Mouse (Mus musculus) frontal cortex, postnatal 14 days (tissue): ENCODE measurements around the gene Axin1.
"Not testable (repeated sequence)": the region's sequence is repeated elsewhere in the genome, so short reads cannot be mapped to it uniquely, and the experiment has no call there.

ENCODE experiments used
- DNase-seq, 2 experiments: peaks; one replicate each; pipeline ENCODE4 v3.0.0; 2022; ENCODE audit warnings: low spot score in 2 of 2

Gene Axin1

DNA sequence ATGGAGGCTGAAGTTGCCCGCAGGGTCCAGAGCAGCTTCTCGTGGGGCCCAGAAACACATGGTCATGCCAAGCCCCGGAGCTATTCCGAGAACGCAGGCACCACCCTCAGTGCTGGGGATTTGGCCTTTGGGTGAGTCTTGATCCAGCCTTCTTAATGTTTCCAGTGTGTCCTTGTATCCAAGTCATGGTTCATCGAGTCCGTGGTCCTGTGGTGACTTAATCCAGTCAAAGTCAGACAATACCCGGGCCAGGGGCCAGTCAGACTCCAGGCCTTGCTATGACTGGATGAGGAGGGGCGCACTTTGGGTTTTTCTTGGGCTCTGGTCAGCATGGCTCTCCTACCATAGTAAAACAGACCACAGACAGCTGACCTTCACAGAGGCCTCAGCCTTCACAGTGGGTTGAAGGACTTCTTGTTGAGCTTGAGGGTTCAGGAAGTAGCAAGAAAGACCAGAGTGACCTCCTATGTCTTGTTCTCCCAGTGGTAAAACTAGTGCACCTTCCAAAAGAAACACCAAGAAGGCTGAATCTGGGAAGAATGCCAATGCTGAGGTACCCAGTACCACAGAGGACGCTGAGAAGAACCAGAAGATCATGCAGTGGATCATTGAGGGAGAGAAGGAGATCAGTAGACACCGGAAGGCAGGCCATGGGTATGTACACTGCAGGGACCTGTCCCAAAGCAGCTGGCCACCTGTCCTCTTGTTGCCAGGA, 49.8 kb downstream of the Axin1 start:
- DNase-seq = no peak

DNA sequence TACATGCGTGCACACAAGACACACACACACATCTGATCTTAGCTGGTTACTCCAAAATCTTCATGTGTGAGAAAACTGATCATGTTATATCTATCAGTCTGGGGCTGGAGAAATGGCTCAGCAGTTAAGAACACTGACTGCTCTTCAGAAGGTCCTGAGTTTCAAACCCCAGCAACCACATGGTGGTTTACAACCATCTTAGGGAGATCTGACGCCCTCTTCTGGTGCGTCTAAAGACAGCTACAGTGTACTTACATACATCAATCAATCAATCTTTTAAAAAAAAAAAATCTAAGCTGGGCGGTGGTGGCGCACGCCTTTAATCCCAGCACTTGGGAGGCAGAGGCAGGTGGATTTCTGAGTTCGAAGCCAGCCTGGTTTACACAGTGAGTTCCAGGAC, 53.0 kb downstream of the Axin1 start:
- DNase-seq = not testable (repeated sequence)

DNA sequence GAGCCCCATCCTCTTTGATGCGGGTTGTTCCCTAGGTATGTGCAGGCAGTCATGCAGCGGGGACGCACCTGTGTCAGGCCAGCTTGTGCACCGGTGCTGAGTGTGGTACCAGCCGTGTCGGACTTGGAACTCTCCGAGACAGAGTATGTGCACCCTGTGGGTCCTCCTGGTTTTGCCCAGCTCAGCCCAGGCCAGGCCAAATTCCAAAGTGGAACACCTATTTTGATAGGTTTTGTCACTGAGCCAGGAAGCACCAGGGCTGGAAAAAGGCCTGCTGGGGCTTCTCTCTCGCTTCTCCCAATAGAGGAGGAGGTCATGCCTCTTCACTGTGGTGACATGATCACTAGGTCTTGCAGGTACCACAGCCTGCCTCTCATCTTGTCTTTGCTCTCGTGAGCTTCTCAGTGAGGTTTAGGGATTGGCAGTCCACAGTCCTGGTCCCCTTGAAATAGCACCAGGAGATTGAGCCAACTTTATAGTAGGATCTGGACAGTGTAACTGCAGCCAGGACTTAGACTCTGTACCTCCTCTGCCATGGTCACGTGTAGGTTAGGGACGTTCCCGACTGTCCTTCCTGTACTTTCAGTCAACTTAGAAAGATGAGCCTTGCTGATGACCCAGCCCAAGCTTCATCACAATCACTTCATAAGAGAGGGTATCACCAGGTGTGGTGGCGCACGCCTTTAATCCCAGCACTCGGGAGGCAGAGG, 54.1 kb downstream of the Axin1 start:
- no peak for DNase-seq

DNA sequence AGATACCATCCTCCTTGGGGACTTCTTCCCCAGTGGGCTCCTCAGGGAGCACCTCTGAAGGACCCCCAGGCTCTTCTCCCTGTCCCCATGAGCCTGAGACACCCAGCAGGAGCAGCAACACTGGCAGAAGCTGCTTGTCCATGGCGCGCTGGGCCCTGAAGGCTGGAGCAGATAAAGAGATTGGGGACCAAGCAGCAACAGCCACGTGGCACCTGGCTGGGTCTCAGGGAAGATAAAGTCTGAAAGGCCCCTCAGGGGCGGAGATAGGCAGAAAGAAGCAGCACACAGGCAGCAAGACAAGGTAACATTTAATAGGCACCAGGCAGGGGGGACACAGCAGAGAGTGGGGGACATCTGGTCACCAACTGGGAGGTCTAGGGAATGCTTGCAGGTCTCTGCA, 60.4 kb downstream of the Axin1 start, which contains the start of gene Pdia2:
Gene Pdia2 (minus strand): TSS at position 196 of the 400 bp plus-strand sequence.
- no peak for DNase-seq

DNA sequence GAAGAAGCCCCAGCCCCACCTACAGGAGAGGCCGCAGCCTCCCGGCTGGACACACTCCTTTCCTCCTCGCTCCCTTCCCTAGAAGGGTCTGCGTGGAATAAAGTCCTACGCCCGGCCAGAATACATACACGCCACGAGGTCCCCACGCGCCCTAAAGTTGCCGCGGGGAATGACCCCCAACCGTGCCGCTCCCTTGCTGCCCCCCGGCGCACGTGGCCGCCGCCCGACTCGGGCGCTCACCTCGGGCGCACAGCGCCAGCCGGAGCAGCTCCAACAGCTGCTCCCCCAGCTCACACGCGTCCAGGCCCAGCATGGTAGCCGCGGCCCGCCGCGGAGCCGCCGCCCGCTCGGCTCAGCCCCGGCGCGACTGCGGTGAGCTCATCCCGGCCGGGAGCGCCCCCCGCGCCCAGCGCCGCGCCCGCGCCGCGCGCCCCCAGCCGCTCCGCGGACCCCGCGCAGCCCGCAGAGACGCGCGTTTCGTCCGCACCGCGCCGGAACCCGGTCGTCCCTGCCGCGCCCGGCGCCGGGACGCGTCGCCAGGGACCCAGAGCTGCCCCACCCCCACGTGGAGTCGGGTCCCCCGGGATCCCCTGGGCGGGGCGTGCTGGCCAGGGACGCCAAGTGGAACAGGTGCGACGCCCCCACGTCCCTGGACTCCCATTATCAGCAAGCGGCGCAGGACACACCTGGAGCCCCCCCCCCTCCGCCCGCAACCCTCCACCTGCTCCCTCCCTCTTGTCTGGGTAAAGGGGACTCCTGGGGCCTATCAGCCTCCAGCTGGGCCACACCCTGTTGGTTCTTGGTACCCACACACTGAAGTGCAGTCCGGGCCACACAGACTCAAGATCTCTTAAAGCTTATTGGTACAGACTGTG, 62.6 kb downstream of the Axin1 start:
- no peak for DNase-seq

DNA sequence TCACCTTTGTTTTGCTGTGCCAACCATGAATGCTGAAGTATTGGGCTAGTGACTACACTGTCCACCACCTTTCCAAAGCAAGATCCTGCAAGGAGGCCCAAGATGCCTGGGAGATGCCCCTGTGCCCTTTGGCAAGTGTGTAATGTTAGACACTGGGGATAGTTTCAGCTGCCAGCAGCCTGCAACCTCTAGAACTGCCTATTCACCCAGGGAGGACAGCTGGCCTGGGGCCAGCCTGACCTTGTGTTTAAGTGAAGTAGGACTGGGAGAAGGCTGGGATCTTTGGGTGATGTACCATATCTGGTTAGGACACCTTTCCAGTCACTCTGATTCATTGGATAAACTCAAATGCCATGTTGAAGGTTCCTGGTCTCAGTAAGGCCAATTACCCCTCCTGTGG, 63.5 kb downstream of the Axin1 start:
- no peak for DNase-seq

DNA sequence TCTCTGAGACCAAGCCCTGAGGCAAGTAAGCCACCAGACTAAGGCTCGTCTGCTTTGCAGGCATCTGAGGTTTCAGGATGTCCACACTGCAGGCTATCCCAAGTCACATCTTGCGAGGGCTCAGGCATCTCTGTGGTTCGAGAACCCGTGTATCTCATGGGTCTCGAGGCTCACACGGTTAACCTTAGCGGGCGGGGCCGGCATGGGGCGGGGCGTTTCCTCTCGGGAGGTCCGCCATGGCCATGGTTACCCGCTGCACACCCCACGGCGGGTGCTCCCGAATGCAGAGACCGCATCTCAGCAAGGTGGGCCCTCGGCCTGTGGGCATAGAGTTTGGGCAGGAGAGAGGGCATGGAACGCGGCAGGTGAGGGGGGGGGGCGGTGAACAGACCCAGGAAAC, 64.2 kb downstream of the Axin1 start, which contains the start of gene Rgs11:
Gene Rgs11 (plus strand): TSS at position 215 of the 400 bp plus-strand sequence.
- DNase-seq = peak in 1 of 2 experiments; percentile 49

DNA sequence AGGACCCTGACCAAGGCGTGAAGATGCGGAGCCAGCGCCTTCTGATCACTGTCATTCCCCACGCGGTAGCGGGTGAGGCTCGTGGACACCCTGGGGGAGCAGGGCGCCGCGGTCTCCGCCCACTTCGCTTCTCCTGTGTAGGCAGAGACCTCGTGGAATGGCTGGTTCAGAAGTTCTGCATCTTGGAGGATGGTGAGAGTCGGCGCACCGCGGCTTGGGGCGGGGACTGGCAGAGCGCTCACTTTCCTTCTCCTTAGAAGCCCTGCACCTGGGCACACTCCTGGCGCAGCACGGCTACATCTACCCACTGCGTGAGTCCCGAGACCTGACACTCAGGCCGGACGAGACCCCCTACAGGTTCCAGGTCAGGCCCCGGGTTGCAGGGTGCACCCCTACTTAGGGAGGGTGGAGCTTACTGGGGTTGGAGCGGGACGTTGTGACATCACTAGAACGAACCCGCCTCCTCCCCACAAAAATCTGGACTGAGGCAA, 64.9 kb downstream of the Axin1 start:
- DNase-seq = peak; percentile 62 to 64

DNA sequence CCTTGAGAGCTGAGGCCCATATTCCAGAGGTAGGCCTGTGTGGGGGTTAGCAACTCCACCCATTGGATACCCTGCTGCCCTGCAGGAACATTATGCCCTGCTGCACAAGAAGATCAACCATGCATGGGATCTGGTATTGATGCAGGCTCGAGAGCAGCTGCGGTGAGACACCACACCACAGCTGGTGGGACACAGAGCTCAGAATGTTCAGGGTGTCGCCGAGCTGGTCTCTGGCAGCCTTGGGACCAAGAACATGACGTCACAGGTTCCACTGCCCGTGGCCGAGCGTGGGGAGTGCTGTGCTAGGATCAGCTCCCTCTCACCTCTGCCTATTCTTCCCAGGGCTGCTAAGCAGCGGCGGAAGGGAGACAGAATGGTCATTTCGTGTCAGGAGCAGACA, 66.3 kb downstream of the Axin1 start:
- DNase-seq = no peak

DNA sequence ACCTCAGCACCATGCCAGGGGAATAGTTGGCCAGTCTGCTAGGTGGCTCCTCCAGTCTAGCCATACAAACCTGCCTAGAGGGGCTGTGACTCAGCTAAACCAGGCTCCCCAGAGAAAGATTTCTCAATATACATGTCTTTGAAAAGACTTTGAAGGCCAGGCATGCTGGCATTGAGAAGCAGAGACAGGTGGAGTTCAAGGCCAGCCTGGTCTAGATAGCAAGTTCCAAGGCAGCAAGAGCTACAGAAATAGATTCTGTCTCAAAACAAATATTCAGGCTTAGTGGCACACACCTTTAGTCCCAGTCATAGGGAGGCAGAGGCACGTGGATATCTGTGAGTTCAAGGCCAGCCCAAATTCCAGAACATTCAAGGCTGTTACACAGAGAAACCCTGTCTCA, 67.9 kb downstream of the Axin1 start:
- DNase-seq = no peak

DNA sequence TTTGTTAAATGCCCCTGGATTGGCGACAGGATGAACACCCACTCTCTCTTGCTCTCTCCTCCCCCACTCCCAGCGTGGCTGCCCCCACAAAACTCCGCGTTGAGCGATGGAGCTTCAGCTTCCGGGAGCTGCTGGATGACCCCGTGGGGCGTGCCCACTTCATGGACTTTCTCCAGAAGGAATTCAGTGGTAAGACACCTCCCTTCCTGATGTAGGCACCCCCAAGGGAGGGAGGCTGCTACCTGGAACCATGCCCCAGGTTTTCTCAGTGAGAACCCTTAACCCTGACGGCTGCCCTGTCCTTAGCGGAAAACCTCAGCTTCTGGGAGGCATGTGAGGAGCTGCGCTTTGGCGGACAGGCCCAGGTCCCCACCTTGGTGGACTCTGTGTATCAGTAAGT, 69.2 kb downstream of the Axin1 start, which contains the start of gene Arhgdig:
Gene Arhgdig (minus strand): TSS at position 101 of the 400 bp plus-strand sequence.
- DNase-seq = no peak

DNA sequence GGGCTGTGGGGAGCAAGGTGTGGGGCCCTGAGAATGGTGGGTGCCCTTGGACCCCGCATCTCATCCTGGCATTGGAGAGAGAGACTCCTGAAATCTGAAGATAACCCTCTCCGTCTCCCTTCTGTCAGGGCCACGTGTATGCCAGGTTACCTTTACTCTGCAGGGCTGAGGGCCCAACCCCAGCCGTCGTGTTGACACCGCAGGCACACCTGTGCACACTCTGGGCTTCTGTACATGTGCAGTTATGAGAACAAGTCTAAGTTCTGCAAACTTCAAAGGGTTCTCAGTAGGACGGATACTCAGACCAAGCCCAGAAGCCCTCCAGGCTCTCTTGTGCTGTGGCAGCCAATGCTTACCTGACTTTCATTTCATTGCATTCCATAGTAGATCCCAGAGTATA, 73.8 kb downstream of the Axin1 start:
- no peak for DNase-seq

DNA sequence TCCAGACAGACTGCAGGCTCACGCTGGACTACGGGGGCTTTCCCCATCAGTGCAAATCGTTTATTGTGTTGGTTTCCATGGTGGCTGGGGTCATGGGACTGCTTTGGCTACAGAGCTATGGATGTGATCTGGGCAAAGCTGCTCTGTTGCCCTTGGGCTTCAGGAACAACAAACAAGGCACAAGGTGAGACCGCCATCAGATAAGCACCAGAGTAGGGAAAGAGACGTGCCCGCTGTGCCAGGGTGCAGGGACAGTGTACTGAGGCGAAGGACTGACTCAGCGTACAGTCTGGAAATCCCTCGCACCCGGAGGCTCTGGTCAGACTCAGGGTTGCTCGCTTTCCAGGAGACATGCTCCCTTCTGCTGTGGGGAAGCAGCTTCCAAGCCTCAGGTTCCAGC, 74.2 kb downstream of the Axin1 start:
- no peak for DNase-seq

DNA sequence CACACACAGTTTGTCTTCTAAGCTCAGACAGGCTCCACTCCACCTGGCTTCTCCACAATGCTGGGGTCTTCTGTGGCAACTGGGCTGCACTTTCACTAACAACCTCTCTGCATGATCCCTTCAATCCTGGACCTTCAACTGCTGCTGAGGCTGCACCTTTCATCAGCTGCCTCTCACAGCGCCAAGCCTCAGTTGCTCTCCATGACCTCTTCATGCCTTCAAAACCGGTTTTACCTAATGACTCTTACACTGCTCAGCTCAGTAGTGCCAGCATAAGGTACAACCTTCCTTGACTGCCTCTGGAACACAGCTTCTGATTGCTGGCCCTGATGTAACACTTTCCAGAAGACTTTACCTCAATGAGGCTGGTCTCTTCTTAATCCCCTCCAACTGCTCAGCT, 83.0 kb downstream of the Axin1 start:
- DNase-seq = no peak

DNA sequence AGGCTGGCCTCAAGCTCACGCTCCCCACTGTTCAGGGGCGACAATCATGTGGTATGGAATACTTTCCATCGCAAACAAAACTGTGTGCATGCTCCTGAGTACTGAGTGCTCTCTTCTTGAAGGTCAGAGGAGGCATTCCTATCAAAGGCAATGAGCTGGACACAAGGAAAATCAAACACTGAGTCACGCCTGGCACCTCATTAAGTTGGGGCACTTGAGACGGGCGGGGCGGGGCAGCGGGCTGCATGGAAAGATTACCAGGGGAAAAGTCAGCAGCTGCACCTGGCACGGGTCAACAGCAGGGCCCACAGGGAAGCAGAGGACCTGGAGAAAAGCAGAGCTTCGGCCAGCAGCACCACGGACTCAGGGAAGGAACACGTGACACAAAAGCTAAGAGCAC, 86.7 kb downstream of the Axin1 start:
- DNase-seq = no peak

DNA sequence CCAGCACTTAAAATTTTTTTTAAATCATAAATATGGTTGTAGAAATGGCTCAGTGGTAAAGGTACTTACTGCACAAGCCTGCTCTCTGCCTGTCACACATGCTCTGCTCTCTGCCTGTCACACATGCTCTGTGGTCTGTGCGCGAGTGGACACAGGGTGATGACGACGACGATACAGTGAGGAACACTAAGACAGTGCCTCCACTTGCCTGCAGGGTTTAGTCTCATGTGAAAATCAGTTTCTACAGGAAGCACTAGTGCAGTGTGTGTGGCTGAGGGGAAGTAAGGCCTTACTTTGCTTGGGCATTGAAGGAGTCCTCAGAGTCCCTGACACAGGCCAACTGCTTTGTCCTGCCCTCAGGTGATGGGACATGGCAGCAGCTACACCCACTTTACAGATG, 91.3 kb downstream of the Axin1 start:
- DNase-seq = no peak

DNA sequence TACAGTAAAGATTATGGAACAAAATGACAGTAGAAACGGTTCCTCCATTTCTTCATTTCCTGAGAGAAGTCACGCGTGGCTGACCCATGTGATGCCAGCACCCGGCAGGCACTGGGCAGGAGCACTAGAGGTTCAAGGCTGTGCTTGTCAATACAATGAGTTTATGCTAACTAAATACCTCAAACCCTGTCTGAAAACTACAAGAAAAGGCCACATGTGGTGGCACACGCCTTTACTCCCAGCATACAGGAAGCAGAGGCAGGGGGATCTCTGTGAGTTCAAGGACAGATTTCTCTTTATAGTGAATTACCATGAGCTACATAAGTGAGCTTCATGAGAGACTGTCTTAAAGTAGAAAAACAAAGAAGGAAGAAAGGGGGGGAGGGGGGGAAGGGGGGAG, 92.7 kb downstream of the Axin1 start:
- no peak for DNase-seq

DNA sequence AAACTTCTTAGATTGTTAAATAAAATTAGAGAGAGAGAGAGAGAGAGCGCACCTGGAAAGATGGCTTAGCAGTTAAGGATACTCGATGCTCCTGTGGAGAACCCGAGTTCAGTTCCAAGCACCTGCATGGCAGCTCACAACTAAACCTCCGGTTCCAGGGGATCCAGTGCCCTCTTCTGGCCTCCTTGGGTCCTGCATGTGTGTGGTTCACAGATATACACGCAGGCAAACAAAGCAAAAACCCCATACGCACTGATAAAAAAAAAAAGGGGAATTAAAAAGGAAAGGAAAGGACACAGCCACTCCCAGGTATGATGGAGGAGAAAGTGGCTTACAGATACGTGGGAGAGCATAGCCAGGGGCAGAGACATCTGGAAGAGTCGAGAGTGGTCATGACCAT, 94.4 kb downstream of the Axin1 start:
- DNase-seq = no peak

DNA sequence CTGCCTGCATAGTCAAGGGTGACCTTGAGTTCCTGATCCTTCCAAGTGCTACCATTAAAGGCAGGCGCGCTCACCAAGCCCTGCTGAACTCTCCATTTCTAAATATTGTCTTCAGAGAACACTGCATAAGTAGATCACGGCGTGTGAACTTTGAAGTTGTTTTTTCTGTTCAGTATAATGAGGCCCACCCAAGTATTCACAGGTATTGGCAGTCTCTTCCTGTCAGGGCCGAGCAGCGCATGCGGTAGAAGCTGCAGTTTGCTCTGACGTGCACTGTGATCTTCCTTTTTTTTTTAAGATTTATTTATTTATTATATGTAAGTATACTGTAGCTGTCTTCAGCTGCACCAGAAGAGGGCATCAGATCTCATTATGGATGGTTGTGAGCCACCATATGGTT, 95.9 kb downstream of the Axin1 start:
- DNase-seq = no peak

DNA sequence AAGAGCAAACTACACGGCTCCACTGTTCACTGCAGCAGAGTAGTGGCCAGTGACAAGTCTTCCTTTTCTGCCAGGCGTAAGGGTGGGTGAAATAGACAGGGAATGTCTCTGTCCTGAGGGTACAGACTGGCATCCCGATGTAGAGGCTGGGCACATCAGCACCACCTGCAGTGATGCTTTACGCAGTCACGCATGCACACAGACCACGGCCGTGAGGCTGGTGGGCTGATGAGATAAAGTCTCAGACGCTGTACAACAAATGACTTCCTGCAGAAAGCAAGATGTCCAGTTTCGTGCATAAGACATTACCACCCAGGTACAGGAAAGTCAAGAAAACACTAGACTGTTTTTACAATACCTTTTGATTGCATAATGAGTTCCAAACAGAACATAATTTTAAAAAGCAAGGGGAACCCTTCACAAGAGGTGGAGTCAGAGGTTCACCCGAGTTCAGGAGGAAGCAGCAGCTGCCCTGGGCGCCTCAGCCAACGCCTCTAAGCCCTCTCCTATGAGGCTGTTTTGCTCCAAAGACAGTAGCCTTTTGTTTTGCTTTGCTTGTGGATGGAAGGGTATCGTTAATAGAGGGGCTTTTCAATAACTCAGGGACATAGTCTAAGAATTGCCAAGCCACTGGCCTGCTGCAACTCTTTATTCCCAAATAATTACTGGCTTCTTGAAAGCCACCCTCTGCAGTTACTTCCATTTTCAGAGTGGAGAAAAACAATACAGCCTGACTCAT, 96.8 kb downstream of the Axin1 start:
- no peak for DNase-seq

DNA sequence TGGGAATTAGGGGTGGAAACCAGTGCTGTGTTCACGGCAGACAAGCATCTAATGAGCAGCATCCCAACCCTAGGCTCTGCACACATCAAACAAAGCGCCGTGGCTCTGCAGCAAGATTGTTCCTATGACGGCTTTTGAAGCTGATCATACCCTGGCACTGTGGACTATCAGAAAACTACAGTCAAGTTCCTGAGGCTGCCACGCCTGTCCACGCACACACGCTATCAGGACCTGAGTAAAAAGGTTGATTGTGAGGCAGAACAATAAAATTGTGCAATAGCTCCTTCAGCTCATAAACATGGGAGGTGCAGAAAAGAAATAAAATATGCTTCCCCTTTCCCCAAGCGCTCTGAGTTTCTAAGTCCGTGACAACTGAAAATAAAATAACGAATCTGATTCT, 99.2 kb downstream of the Axin1 start:
- no peak for DNase-seq
